Mouse (Mus musculus): ENCODE results near the gene Cldn11. TPM values are rescaled to one million over a fixed set of nuclear protein-coding genes. Genes with fewer than 3 reads are reported as not detected.

The Cldn11 gene
- total RNA-seq (2023), result not detected

DNA sequence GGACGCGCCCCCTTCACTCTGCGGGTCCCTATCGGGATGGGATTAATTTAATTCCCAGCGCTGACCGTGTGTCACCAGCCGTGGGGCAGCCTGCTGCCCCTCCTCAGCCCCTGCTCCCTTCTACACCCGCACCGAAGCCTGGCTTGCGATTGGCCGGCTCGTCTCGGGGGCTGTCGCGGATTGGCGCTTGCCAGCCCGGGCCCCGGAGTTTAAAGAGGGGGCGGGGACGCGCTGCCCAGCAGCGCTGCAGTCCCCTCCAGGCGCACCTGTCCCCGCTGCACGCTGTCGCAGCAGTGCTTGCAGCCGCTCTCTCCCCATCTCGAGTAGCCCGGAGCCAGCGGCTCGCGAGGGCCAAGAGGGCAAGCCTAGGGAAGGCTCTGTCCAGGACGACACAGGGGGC, at the start of gene Cldn11:
Cldn11 (plus strand) TSS at position 215 of the 400 bp plus-strand sequence.

Other genes starting within 250 kb of the Cldn11 start
- 75.8 TPM for gene Phc3, start 180.5 kb upstream of the Cldn11 start, total RNA-seq (2023)
- 10.7 TPM for gene Prkci, start 154.2 kb upstream of the Cldn11 start, total RNA-seq (2023)
- gene Skil, start 54.9 kb upstream of the Cldn11 start, total RNA-seq (2023), result 149 TPM
- 0.12 TPM for gene Slc7a14, start 160.5 kb downstream of the Cldn11 start, total RNA-seq (2023)

Measured in CD8-positive naive resting alpha-beta T cell, adult 57 days (primary cell).